26 mouse cellular contexts compared by ENCODE assay signal in genomic region chr12:17610384-17610783, GRCm38 (mm10).
A peak's percentile ranks its signal among the peaks of the same experiment; 100 is the strongest.
DNase-seq lines count a peak whose midpoint lies in the region; ATAC-seq lines count a peak whose summit lies in the region.
"Had no signal": no experiment of that assay in that cellular context is flagged by ENCODE, and none has a peak within 500 bp of the region (broad histone marks: within the 10 kb centered on the region; RNA-seq: fewer than 3 reads in every experiment).

No protein-coding gene starts in this region.

- H3K36me3 ChIP-seq in kidney, embryonic 15.5 days: no peaks in the 10 kb centered on the region
- H3K36me3 ChIP-seq: embryonic facial prominence, embryonic 12.5 days; embryonic facial prominence, embryonic 15.5 days; heart, embryonic 10.5 days; heart, embryonic 13.5 days; hindbrain, embryonic 10.5 days; hindbrain, embryonic 13.5 days; intestine, embryonic 15.5 days had no signal

- no peaks in the 10 kb centered on the region for H3K4me1 ChIP-seq in kidney, embryonic 15.5 days
- H3K4me1 ChIP-seq: embryonic facial prominence, embryonic 12.5 days; embryonic facial prominence, embryonic 15.5 days; heart, embryonic 10.5 days; heart, embryonic 13.5 days; hindbrain, embryonic 10.5 days; hindbrain, embryonic 13.5 days; intestine, embryonic 15.5 days had no signal

- H3K9me3 ChIP-seq in kidney, embryonic 15.5 days (replicated peaks): no peaks in the 10 kb centered on the region
- H3K9me3 ChIP-seq: embryonic facial prominence, embryonic 15.5 days; heart, embryonic 10.5 days; intestine, embryonic 15.5 days had no signal

- no peak overlapping the region for H3K27ac ChIP-seq in kidney, embryonic 15.5 days
- H3K27ac ChIP-seq: embryonic facial prominence, embryonic 12.5 days; embryonic facial prominence, embryonic 15.5 days; heart, adult 2 months; heart, embryonic 10.5 days; heart, embryonic 13.5 days; hindbrain, embryonic 10.5 days; hindbrain, embryonic 13.5 days; intestine, embryonic 15.5 days had no signal

- peak; percentile 5 for DNase-seq in 416B (ENCODE audit: low read depth)
- no peak for DNase-seq in testis, postnatal 14 days (ENCODE audit: low spot score)
- DNase-seq in cerebellum, adult 11-12 months: no peak
- DNase-seq: adrenal gland, adult 8-10 months; adrenal gland, postnatal 25 days; B cell, adult 2 months; cerebellum, adult 18-20 months; cerebellum, adult 9-10 months; cerebellum, postnatal 14 days; forebrain, postnatal 0 days; gastrocnemius, postnatal 25 days; heart, adult 2 months; kidney, adult 11 months; kidney, adult 8-10 months had no signal

- 52% methylated on average over 1 of the region's 1 CpGs for WGBS in kidney, embryonic 15.5 days

- no peaks in the 10 kb centered on the region for H3K27me3 ChIP-seq in kidney, embryonic 15.5 days
- H3K27me3 ChIP-seq: embryonic facial prominence, embryonic 12.5 days; embryonic facial prominence, embryonic 15.5 days; heart, embryonic 13.5 days; hindbrain, embryonic 13.5 days; intestine, embryonic 15.5 days had no signal

- no peak overlapping the region for H3K9ac ChIP-seq in kidney, embryonic 15.5 days
- H3K9ac ChIP-seq: embryonic facial prominence, embryonic 12.5 days; embryonic facial prominence, embryonic 15.5 days; forebrain, postnatal 0 days; heart, embryonic 13.5 days; hindbrain, embryonic 13.5 days; intestine, embryonic 15.5 days had no signal

- H3K4me2 ChIP-seq in kidney, embryonic 15.5 days: no peak overlapping the region
- H3K4me2 ChIP-seq: embryonic facial prominence, embryonic 12.5 days; embryonic facial prominence, embryonic 15.5 days; heart, embryonic 13.5 days; hindbrain, embryonic 13.5 days; intestine, embryonic 15.5 days had no signal

- H3K4me3 ChIP-seq in kidney, embryonic 15.5 days (replicated peaks): no peak overlapping the region
- H3K4me3 ChIP-seq: embryonic facial prominence, embryonic 12.5 days; embryonic facial prominence, embryonic 15.5 days; heart, adult 2 months; heart, embryonic 10.5 days; heart, embryonic 13.5 days; hindbrain, embryonic 10.5 days; hindbrain, embryonic 13.5 days; intestine, embryonic 15.5 days had no signal

- ATAC-seq in CD4-positive, CD25-positive, alpha-beta regulatory T cell, adult 4 months: peak; percentile 45
- peak; percentile 27 to 58; a peak in 1 of 4 replicates for ATAC-seq in hematopoietic stem cell, adult 5-6 weeks (replicated peaks in 1 of 2; ENCODE audit: insufficient read depth in 1 of 2, low FRiP score in 2 of 2, low TSS enrichment in 1 of 2, low read depth in 1 of 2, poor library complexity in 2 of 2, severe bottlenecking in 2 of 2)
- ATAC-seq in kidney, embryonic 15.5 days (replicated peaks; ENCODE audit: low FRiP score): no peak
- ATAC-seq: forebrain, embryonic 14.5 days; forebrain, postnatal 0 days; hindbrain, embryonic 16.5 days; intestine, embryonic 15.5 days had no signal
